Mouse (Mus musculus): ENCODE data around the gene Edem1. TPM values are rescaled to one million over a fixed set of nuclear protein-coding genes. Genes with fewer than 3 reads are reported as not detected.
"Not testable (repeated sequence)": the region's sequence is repeated elsewhere in the genome, so short reads cannot be mapped to it uniquely, and the experiment has no call there.

Gene Edem1
- polyA plus RNA-seq, 1 experiment from 2014 or later: 41.3 TPM

GRCm38 (mm10) chr6:108858583-108858982 is 30.1 kb downstream of the Edem1 start:
- no peak overlapping the region for H3K4me2 ChIP-seq (replicated peaks; ENCODE audit: low read depth)
- H3K36me3 ChIP-seq (ENCODE audit: control insufficient read depth, insufficient read depth): peaks cover 20% of the 10 kb centered on the region
- TF ChIP-seq CTCF (IDR thresholded peaks at IDR 0.05; ENCODE audit: low read depth): no peak
- H3K4me1 ChIP-seq (replicated peaks; ENCODE audit: control insufficient read depth, insufficient read depth, low read length): no peaks in the 10 kb centered on the region
- H3K9ac ChIP-seq (ENCODE audit: low read depth, low read length): no peak overlapping the region
- ATAC-seq: no peak
- H3K27ac ChIP-seq (ENCODE audit: low read depth, low read length): no peak overlapping the region
- 93% methylated on average over 9 of the region's 9 CpGs for WGBS
- H3K9me3 ChIP-seq (ENCODE audit: control insufficient read depth): no peaks in the 10 kb centered on the region
- no peak overlapping the region for H3K4me3 ChIP-seq (ENCODE audit: low read depth, low read length)
- H3K27me3 ChIP-seq (replicated peaks; ENCODE audit: control insufficient read depth, insufficient read depth, low read length): no peaks in the 10 kb centered on the region

- Histone ChIP-seq H3K4me2 (replicated peaks; ENCODE audit: low read depth) (no peak overlapping the region), H3K36me3 (ENCODE audit: control insufficient read depth, insufficient read depth) (no peaks in the 10 kb centered on the region; the same call in 1 of the 2 replicates), H3K4me1 (replicated peaks; ENCODE audit: control insufficient read depth, insufficient read depth, low read length) (no peaks in the 10 kb centered on the region), H3K27ac (ENCODE audit: low read depth, low read length) (no peak overlapping the region), H3K27me3 (replicated peaks; ENCODE audit: control insufficient read depth, insufficient read depth, low read length) (no peaks in the 10 kb centered on the region), H3K9ac (ENCODE audit: low read depth, low read length) (no peak overlapping the region), H3K4me3 (ENCODE audit: low read depth, low read length) (no peak overlapping the region), H3K9me3 (ENCODE audit: control insufficient read depth) (no peaks in the 10 kb centered on the region)
- WGBS: 91% methylated on average over 1 of the region's 1 CpGs
- no peak for ATAC-seq
- no peak for TF ChIP-seq CTCF (IDR thresholded peaks at IDR 0.05; ENCODE audit: low read depth)
These were observed 32.8 kb downstream of the Edem1 start for GRCm38 (mm10) chr6:108861226-108861625.

DNA sequence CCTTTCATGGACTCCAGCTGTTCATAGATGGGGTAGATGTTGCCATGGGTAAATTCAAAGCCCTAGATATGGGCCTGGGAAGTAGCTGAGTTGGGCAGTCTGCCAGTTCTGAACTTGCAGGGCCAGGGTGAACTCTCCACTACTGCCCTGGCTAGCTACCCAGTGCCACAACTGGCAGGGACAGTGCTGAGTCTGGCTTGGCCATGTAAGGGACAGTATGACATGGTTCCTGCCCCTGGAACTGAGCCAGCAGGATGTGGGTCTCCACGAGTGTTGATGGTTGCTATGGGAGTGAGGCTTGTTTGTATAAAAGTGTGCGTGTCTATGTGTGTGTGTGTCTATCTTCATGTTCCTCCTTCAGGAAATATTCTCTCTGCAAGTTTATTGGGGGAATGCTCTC is 34.1 kb downstream of the Edem1 start:
- no peak for TF ChIP-seq CTCF (IDR thresholded peaks at IDR 0.05; ENCODE audit: low read depth)
- H3K4me3 ChIP-seq (ENCODE audit: low read depth, low read length): no peak overlapping the region
- no peaks in the 10 kb centered on the region for H3K9me3 ChIP-seq (ENCODE audit: control insufficient read depth)
- WGBS: 73% methylated on average over 2 of the region's 2 CpGs
- H3K9ac ChIP-seq (ENCODE audit: low read depth, low read length): no peak overlapping the region
- no peak overlapping the region for H3K4me2 ChIP-seq (replicated peaks; ENCODE audit: low read depth)
- no peaks in the 10 kb centered on the region for H3K4me1 ChIP-seq (replicated peaks; ENCODE audit: control insufficient read depth, insufficient read depth, low read length)
- no peaks in the 10 kb centered on the region for H3K27me3 ChIP-seq (replicated peaks; ENCODE audit: control insufficient read depth, insufficient read depth, low read length)
- no peak for ATAC-seq
- no peak overlapping the region for H3K27ac ChIP-seq (ENCODE audit: low read depth, low read length)
- no peaks in the 10 kb centered on the region; the same call in 1 of the 2 replicates for H3K36me3 ChIP-seq (ENCODE audit: control insufficient read depth, insufficient read depth)

GRCm38 (mm10) chr6:108866317-108866716 is 37.9 kb downstream of the Edem1 start:
- WGBS: 35% methylated on average over 5 of the region's 5 CpGs
- H3K27ac ChIP-seq (ENCODE audit: low read depth, low read length): no peak overlapping the region
- H3K27me3 ChIP-seq (replicated peaks; ENCODE audit: control insufficient read depth, insufficient read depth, low read length): no peaks in the 10 kb centered on the region
- no peaks in the 10 kb centered on the region for H3K4me1 ChIP-seq (replicated peaks; ENCODE audit: control insufficient read depth, insufficient read depth, low read length)
- no peak overlapping the region for H3K4me2 ChIP-seq (replicated peaks; ENCODE audit: low read depth)
- H3K36me3 ChIP-seq (ENCODE audit: control insufficient read depth, insufficient read depth): no peaks in the 10 kb centered on the region
- no peak overlapping the region for H3K4me3 ChIP-seq (ENCODE audit: low read depth, low read length)
- no peak overlapping the region for H3K9ac ChIP-seq (ENCODE audit: low read depth, low read length)
- no peaks in the 10 kb centered on the region for H3K9me3 ChIP-seq (ENCODE audit: control insufficient read depth)
- no peak for TF ChIP-seq CTCF (IDR thresholded peaks at IDR 0.05; ENCODE audit: low read depth)
- peak; percentile 86 for ATAC-seq

GRCm38 (mm10) chr6:108869031-108869430 is 40.6 kb downstream of the Edem1 start:
- H3K4me3 ChIP-seq (ENCODE audit: low read depth, low read length): not testable (repeated sequence)

DNA sequence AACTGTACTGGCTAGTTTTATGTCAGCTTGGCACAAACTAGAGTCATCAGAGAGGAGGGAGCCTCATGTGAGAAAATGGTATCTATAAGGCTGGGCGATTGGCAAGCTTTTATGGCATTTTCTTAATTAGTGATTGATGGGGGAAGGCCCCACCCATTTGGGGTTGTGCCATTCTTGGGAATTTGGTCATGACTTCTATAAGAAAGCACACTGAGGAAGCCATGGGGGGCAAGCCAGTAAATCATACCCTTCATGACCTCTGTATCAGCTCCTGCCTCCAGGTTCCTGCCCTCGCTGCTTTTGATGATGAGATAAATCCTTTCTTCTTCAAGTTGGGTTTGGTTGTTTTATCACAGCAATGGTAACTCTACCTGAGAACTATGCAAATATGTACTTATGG is 42.0 kb downstream of the Edem1 start:
- H3K36me3 ChIP-seq (ENCODE audit: control insufficient read depth, insufficient read depth): no peaks in the 10 kb centered on the region
- no peaks in the 10 kb centered on the region for H3K27me3 ChIP-seq (replicated peaks; ENCODE audit: control insufficient read depth, insufficient read depth, low read length)
- H3K4me3 ChIP-seq (ENCODE audit: low read depth, low read length): no peak overlapping the region
- H3K9me3 ChIP-seq (ENCODE audit: control insufficient read depth): no peaks in the 10 kb centered on the region
- H3K27ac ChIP-seq (ENCODE audit: low read depth, low read length): no peak overlapping the region
- H3K9ac ChIP-seq (ENCODE audit: low read depth, low read length): no peak overlapping the region
- no peak overlapping the region for H3K4me2 ChIP-seq (replicated peaks; ENCODE audit: low read depth)
- 69% methylated on average over 2 of the region's 2 CpGs for WGBS
- H3K4me1 ChIP-seq (replicated peaks; ENCODE audit: control insufficient read depth, insufficient read depth, low read length): no peaks in the 10 kb centered on the region
- no peak for TF ChIP-seq CTCF (IDR thresholded peaks at IDR 0.05; ENCODE audit: low read depth)
- ATAC-seq: no peak

More at GRCm38 (mm10) chr6:108869031-108869430, 40.6 kb downstream of the Edem1 start:
- H3K27me3 ChIP-seq (replicated peaks; ENCODE audit: control insufficient read depth, insufficient read depth, low read length); H3K9me3 ChIP-seq (ENCODE audit: control insufficient read depth); H3K27ac ChIP-seq (ENCODE audit: low read depth, low read length); H3K9ac ChIP-seq (ENCODE audit: low read depth, low read length); ATAC-seq; H3K4me1 ChIP-seq (replicated peaks; ENCODE audit: control insufficient read depth, insufficient read depth, low read length); H3K4me2 ChIP-seq (replicated peaks; ENCODE audit: low read depth); H3K36me3 ChIP-seq (ENCODE audit: control insufficient read depth, insufficient read depth): not testable (repeated sequence)
- 18% methylated on average over 2 of the region's 2 CpGs for WGBS

GRCm38 (mm10) chr6:108871251-108871650 is 42.8 kb downstream of the Edem1 start:
- 89% methylated on average over 4 of the region's 4 CpGs for WGBS
- Histone ChIP-seq H3K9me3 (ENCODE audit: control insufficient read depth) (no peaks in the 10 kb centered on the region), H3K36me3 (ENCODE audit: control insufficient read depth, insufficient read depth) (no peaks in the 10 kb centered on the region)

More at GRCm38 (mm10) chr6:108871251-108871650, 42.8 kb downstream of the Edem1 start:
- Histone ChIP-seq H3K4me2 (replicated peaks; ENCODE audit: low read depth) (no peak overlapping the region), H3K27ac (ENCODE audit: low read depth, low read length) (no peak overlapping the region), H3K9ac (ENCODE audit: low read depth, low read length) (no peak overlapping the region), H3K4me3 (ENCODE audit: low read depth, low read length) (no peak overlapping the region), H3K27me3 (replicated peaks; ENCODE audit: control insufficient read depth, insufficient read depth, low read length) (no peaks in the 10 kb centered on the region), H3K4me1 (replicated peaks; ENCODE audit: control insufficient read depth, insufficient read depth, low read length) (no peaks in the 10 kb centered on the region)
- ATAC-seq: no peak
- no peak for TF ChIP-seq CTCF (IDR thresholded peaks at IDR 0.05; ENCODE audit: low read depth)
